Mouse (Mus musculus) myocyte (in vitro differentiated cells): Measurements from ENCODE around the gene Ctbp2. TPM values are rescaled to one million over a fixed set of nuclear protein-coding genes. Genes with fewer than 3 reads are reported as not detected.

Source experiments
- H3K27me3 ChIP-seq: one replicate; pipeline ENCODE4 v1.6.1; 2011; ENCODE audit not compliant: control insufficient read depth, insufficient read depth, insufficient read length
- H3K36me3 ChIP-seq: one replicate; pipeline ENCODE4 v1.6.1; 2011; ENCODE audit not compliant: control insufficient read depth, insufficient read depth
- H3K4me2 ChIP-seq: one replicate; pipeline ENCODE4 v1.6.1; 2011; ENCODE audit warnings: low read depth, control low read depth
- H3K4me3 ChIP-seq: one replicate; pipeline ENCODE4 v1.5.1; 2011; ENCODE audit warnings: mild to moderate bottlenecking, control low read depth, moderate library complexity
- H3K79me2 ChIP-seq: one replicate; pipeline ENCODE4 v1.6.1; 2011; ENCODE audit not compliant: control insufficient read depth, insufficient read depth
- H3ac ChIP-seq: one replicate; pipeline ENCODE4 v1.6.1; 2011; ENCODE audit not compliant: control insufficient read depth, insufficient read length
- CEBPB ChIP-seq: IDR thresholded peaks from 2 replicates; pipeline ENCODE4 v1.6.1; 2011; ENCODE audit warnings: mild to moderate bottlenecking, moderate library complexity; ENCODE audit not compliant: poor library complexity, insufficient read depth, severe bottlenecking
- E2F4 ChIP-seq: IDR thresholded peaks from one replicate; pipeline ENCODE4 v1.6.1; 2011; ENCODE audit warnings: mild to moderate bottlenecking, control low read depth, moderate library complexity; ENCODE audit not compliant: insufficient read depth
- MAX ChIP-seq: IDR thresholded peaks from one replicate; pipeline ENCODE4 v1.6.1; 2011; ENCODE audit warnings: low read depth, mild to moderate bottlenecking, control low read depth
- MYOD1 ChIP-seq, 3 experiments: IDR thresholded peaks; one replicate each; pipeline ENCODE4 v1.6.1; 2011; ENCODE audit warnings: control low read depth in 2 of 3, low read depth in 2 of 3, mild to moderate bottlenecking in 2 of 3, moderate library complexity in 1 of 3; ENCODE audit not compliant: insufficient read length in 2 of 3, control insufficient read depth in 1 of 3
- MYOG ChIP-seq, 3 experiments: IDR thresholded peaks; one replicate each; pipeline ENCODE4 v1.6.1; 2011; ENCODE audit warnings: control low read depth in 2 of 3, low read depth in 2 of 3, mild to moderate bottlenecking in 2 of 3; ENCODE audit not compliant: insufficient read length in 2 of 3, control insufficient read depth in 1 of 3, insufficient read depth in 1 of 3
- POLR2A ChIP-seq: IDR thresholded peaks from one replicate; pipeline ENCODE4 v1.6.1; 2011; ENCODE audit warnings: low read depth, mild to moderate bottlenecking, control low read depth, moderate library complexity; ENCODE audit not compliant: insufficient read length
- POLR2AphosphoS2 ChIP-seq: IDR thresholded peaks from one replicate; pipeline ENCODE4 v1.6.1; 2011; ENCODE audit warnings: low read depth, control low read depth; ENCODE audit not compliant: insufficient read length
- REST ChIP-seq: IDR thresholded peaks from one replicate; pipeline ENCODE4 v1.6.1; 2011; ENCODE audit warnings: mild to moderate bottlenecking, control low read depth, moderate library complexity; ENCODE audit not compliant: insufficient read depth, insufficient read length
- SRF ChIP-seq: IDR thresholded peaks from one replicate; pipeline ENCODE4 v1.6.1; 2011; ENCODE audit warnings: low read depth; ENCODE audit not compliant: control insufficient read depth, insufficient read length
- TCF12 ChIP-seq: IDR thresholded peaks from one replicate; pipeline ENCODE4 v1.6.1; 2011; ENCODE audit warnings: mild to moderate bottlenecking, control low read depth; ENCODE audit not compliant: poor library complexity, insufficient read depth, severe bottlenecking
- TCF3 ChIP-seq: IDR thresholded peaks from one replicate; pipeline ENCODE4 v1.6.1; 2011; ENCODE audit warnings: low read depth, control low read depth; ENCODE audit not compliant: insufficient read length
- USF1 ChIP-seq: IDR thresholded peaks from one replicate; pipeline ENCODE4 v1.6.1; 2011; ENCODE audit warnings: low read depth, mild to moderate bottlenecking, control low read depth, moderate library complexity
- polyA plus RNA-seq: library from polyadenylated mRNA; unstranded; fragments of >200 nt; fragmentation: generic; extraction: Trizol; gene quantifications from one replicate; pipeline ENCODE4 v1.2.1, GENCODE M21; 2012; ENCODE audit warnings: missing spikeins

The Ctbp2 gene
- polyA plus RNA-seq, 1 experiment: 22.4 TPM

DNA sequence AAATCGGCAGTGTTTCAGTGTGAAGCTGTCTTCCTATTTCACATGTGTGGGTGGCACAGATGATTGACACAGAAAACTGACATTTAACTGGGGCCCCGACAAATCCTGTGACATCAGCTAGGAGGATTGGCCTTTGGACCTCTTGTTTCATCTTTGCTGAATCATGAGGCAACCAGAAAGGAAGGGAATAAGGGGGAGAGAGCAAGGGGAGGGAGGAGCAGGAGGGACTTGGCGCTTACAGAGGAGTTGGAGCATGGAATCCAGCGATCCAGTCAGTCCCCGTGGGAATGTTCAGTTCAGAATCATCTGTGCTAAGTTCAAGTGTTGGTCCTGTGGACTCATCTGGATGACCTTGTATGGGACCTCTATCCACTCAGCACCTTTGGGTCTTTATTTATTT lies 38.9 kb upstream of the Ctbp2 start:
- no peaks in the 10 kb centered on the region for H3K79me2 ChIP-seq
- no peak for TF ChIP-seq USF1
- TF ChIP-seq MYOD1 (IDR thresholded peaks at IDR 0.05; ENCODE audit: control insufficient read depth in 1 of 3, insufficient read length in 2 of 3, low read depth in 2 of 3): no peak
- TF ChIP-seq TCF3: no peak
- TF ChIP-seq CEBPB: no peak
- TF ChIP-seq E2F4: no peak
- no peak for TF ChIP-seq SRF
- no peak for TF ChIP-seq POLR2AphosphoS2
- TF ChIP-seq REST: no peak
- TF ChIP-seq POLR2A: no peak
- no peak for TF ChIP-seq MYOG (IDR thresholded peaks at IDR 0.05; ENCODE audit: control insufficient read depth in 1 of 3, insufficient read depth in 1 of 3, insufficient read length in 2 of 3, low read depth in 2 of 3)
- no peak for TF ChIP-seq TCF12
- TF ChIP-seq MAX: no peak
- peak overlapping the region; percentile 42 for H3K4me2 ChIP-seq
- no peaks in the 10 kb centered on the region for H3K27me3 ChIP-seq
- no peaks in the 10 kb centered on the region for H3K36me3 ChIP-seq
- no peak overlapping the region for H3K4me3 ChIP-seq
- H3ac ChIP-seq: no peak overlapping the region

DNA sequence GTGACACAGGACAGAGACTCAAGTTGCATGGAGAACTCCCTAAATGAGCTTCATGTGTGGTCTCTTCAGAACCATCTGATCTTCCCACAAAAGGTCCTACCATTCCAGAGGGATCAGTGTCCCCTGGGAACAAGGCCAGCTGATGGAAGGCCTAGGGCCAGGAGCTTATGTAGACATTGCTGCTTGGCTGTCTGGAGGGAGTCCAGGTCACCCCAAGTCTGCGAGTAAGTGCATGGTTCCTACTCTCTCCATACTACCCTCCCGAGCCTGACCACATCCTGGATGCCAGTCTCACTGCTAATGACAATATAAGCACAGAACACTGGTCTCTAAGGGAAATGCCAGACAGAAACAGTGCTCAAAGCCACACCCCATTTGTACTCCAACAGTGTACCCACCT lies 38.0 kb upstream of the Ctbp2 start:
- no peak overlapping the region for H3K4me3 ChIP-seq
- H3K27me3 ChIP-seq: no peaks in the 10 kb centered on the region
- TF ChIP-seq USF1: no peak
- TF ChIP-seq POLR2AphosphoS2: no peak
- TF ChIP-seq TCF12: no peak
- no peak for TF ChIP-seq REST
- TF ChIP-seq TCF3: no peak
- TF ChIP-seq MYOG (IDR thresholded peaks at IDR 0.05; ENCODE audit: control insufficient read depth in 1 of 3, insufficient read depth in 1 of 3, insufficient read length in 2 of 3, low read depth in 2 of 3): peak in 1 of 3 experiments; percentile 3
- TF ChIP-seq SRF: no peak
- no peaks in the 10 kb centered on the region for H3K79me2 ChIP-seq
- no peaks in the 10 kb centered on the region for H3K36me3 ChIP-seq
- H3K4me2 ChIP-seq: peak overlapping the region; percentile 42
- no peak overlapping the region for H3ac ChIP-seq

DNA sequence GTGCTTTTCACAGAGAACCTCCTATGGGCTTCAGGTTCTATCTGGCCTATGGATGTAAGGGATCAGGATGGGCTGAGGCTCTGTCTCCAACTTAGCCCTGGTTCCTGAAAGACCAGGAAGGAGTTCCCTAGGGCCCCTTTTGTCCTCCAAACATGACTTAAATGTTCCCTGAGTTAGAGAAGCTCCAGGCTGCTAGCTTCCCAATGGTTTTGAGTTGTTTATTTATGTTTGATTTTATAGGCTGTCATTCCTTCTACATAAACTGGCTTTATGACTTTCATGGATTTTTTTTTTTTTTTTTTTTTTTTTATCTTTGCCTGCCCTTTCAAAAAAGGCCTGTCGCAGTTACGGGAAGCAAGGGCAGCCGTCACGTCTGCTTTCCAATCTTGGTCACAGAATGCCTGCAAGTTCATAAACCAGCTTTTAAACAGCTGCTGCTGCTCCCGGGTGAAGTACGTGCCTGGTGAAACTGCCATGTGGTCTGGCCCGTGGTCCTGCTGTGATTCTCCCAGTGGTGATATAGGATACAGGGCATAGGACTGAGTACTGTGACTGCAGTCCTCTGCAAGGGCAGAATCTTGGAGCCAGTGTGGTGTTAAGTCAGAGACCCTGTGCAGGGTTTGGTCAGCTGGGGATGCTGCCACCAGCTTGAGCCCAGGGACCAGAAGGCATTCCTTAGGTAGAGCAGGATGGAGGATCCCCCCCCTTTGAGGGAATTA lies 37.4 kb upstream of the Ctbp2 start:
- no peaks in the 10 kb centered on the region for H3K36me3 ChIP-seq
- peak overlapping the region; percentile 42 for H3K4me2 ChIP-seq
- TF ChIP-seq MYOG (IDR thresholded peaks at IDR 0.05; ENCODE audit: control insufficient read depth in 1 of 3, insufficient read depth in 1 of 3, insufficient read length in 2 of 3, low read depth in 2 of 3) (peak in 1 of 3 experiments; percentile 67), POLR2AphosphoS2 (no peak), MYOD1 (IDR thresholded peaks at IDR 0.05; ENCODE audit: control insufficient read depth in 1 of 3, insufficient read length in 2 of 3, low read depth in 2 of 3) (peak in 2 of 3 experiments; percentile 35 to 70)
- H3K79me2 ChIP-seq: no peaks in the 10 kb centered on the region
- H3K4me3 ChIP-seq: no peak overlapping the region
- H3K27me3 ChIP-seq: no peaks in the 10 kb centered on the region
- no peak overlapping the region for H3ac ChIP-seq

DNA sequence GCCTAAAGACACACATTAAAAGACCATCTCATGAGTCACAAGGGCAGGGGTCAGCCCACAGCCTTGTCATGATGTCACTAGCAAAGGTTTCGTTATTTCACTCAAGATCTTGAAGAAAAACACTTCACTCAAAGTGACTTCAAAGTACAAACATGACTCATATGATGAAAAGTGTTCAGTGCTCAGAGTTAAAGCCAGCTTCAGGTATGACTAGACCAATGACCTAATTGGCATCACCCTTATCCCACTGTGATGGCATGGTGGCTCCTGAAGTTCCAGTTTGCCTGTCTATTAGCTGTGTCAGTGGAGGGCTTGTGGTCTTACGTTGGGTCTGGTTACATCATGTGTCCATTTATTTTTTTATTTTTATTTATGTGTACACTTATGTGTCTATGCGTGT lies 35.4 kb upstream of the Ctbp2 start:
- H3K79me2 ChIP-seq: no peaks in the 10 kb centered on the region
- no peak overlapping the region for H3K4me2 ChIP-seq
- no peaks in the 10 kb centered on the region for H3K27me3 ChIP-seq
- no peaks in the 10 kb centered on the region for H3K36me3 ChIP-seq
- H3K4me3 ChIP-seq: no peak overlapping the region
- TF ChIP-seq SRF (no peak), TCF3 (no peak), POLR2A (no peak), MYOG (IDR thresholded peaks at IDR 0.05; ENCODE audit: control insufficient read depth in 1 of 3, insufficient read depth in 1 of 3, insufficient read length in 2 of 3, low read depth in 2 of 3) (no peak), POLR2AphosphoS2 (no peak), REST (no peak)
- H3ac ChIP-seq: no peak overlapping the region

DNA sequence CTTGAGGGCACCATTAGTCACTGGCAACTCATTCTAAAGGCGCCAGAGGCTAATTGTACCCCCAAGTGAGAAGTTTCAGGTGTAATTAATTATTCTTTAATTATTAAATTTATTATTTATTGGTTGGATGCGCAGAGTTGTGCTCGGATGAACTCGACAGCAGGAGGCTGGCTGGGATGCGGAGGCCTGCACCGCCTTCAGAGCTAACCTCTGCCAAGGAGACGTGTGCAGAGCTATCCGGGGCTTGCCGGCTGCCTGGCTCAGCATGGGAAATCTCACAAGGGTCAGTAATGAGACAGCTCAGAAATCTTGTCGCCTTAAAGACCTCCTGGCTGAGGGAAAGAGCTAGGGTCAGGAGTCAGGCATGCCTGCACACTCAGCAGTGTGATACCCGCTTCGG lies 31.5 kb upstream of the Ctbp2 start:
- Histone ChIP-seq H3K27me3 (no peaks in the 10 kb centered on the region), H3K4me3 (no peak overlapping the region), H3ac (no peak overlapping the region), H3K4me2 (no peak overlapping the region), H3K36me3 (no peaks in the 10 kb centered on the region), H3K79me2 (no peaks in the 10 kb centered on the region)
- no peak for TF ChIP-seq USF1
- no peak for TF ChIP-seq TCF3
- TF ChIP-seq TCF12: no peak
- no peak for TF ChIP-seq MAX
- TF ChIP-seq MYOG (IDR thresholded peaks at IDR 0.05; ENCODE audit: control insufficient read depth in 1 of 3, insufficient read depth in 1 of 3, insufficient read length in 2 of 3, low read depth in 2 of 3): no peak
- TF ChIP-seq REST: no peak
- no peak for TF ChIP-seq E2F4
- no peak for TF ChIP-seq POLR2A
- no peak for TF ChIP-seq POLR2AphosphoS2
- TF ChIP-seq SRF: no peak
- no peak for TF ChIP-seq MYOD1 (IDR thresholded peaks at IDR 0.05; ENCODE audit: control insufficient read depth in 1 of 3, insufficient read length in 2 of 3, low read depth in 2 of 3)
- no peak for TF ChIP-seq CEBPB
